Mouse (Mus musculus): Measurements from ENCODE around the gene Flii.

Flii gene

GRCm38 (mm10) chr11:60726601-60727391 lies at the start of gene Flii:
TSS of gene Flii (minus strand) at chr11:60727263.
- DNase-seq = peak; percentile 83 to 93

DNA sequence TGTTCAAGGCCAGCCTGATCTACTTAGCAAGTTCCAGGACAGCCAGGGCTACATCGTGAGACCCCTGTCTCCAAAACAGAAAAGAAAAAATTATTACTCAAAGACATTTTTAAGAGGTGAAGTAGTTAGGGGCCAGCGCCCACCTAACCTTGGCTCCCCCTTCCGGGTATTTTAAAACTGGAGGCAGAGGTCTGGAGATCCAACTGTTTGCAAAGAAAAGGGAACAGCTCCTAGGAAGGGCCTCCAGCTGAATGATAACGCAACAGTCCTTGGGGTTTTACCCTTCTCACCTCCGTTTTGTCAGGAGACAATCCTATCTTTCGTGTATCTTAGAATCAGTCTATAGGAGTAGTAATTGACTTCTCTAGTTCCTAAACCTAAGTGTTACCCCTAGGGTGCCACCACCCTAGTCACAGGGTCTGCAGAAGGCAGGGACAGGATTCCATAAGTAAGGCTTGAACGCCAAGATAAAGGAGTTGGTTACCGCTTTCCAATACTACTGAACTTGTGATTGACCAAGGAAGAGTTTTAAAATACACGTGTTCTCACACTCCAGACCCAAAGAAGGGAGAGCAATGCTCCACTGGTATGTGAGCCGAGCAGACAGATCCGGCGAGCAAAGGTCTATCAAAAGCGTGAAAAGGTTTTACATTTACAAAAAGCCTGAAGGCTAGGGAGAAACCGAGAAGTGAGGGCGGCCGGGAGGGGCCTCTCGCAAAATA lies 49.2 kb upstream of the Flii start:
- DNase-seq = no peak

- DNase-seq = no peak
Measured at GRCm38 (mm10) chr11:60775578-60775977, 48.5 kb upstream of the Flii start.

- no peak for DNase-seq
Measured at GRCm38 (mm10) chr11:60774841-60775240, 47.8 kb upstream of the Flii start.

DNA sequence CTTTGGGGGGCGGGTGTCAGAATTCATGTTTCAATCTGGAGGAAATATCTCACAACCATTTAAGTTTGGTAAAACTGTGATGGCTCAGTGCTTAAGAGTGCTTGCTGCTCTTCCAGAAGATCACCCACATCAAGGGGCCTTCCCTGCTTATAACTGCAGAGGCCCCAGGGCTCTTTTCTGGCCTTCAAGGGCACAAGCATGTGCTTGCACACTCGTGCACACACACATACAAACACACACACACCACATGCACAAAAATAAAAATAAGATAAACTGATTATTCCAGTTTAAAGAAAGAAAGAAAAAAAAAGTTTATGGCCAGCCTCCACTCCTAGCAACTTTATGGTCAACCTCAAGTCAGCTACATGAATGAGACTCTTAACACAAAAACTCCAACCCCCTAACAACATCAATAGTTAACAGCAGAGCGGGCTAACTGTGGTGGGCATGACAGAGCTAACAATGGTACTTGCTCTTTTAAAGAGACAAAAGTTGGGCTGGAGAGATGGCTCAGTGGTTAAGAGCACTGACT lies 47.2 kb upstream of the Flii start:
- DNase-seq = no peak

DNA sequence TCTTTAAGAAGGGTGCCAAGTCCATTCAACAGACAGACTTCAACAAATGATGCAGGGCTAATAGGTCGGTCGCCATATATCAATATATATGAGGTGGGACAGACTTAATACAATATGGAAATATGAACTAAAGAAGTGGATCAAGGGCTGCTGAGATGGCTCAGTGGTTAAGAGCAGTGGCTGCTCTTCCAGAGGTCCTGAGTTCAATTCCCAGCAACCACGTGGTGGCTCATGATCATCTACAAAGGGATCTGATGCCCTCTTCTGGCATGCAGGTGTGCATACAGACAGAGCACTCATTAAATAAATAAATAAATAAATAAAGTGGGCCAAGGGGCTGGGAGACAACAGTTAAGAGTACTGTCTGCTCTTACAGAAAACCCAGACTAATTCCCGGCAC lies 45.1 kb upstream of the Flii start:
- DNase-seq = no peak

- no peak for DNase-seq
Measured at GRCm38 (mm10) chr11:60770776-60771175, 43.7 kb upstream of the Flii start.

DNA sequence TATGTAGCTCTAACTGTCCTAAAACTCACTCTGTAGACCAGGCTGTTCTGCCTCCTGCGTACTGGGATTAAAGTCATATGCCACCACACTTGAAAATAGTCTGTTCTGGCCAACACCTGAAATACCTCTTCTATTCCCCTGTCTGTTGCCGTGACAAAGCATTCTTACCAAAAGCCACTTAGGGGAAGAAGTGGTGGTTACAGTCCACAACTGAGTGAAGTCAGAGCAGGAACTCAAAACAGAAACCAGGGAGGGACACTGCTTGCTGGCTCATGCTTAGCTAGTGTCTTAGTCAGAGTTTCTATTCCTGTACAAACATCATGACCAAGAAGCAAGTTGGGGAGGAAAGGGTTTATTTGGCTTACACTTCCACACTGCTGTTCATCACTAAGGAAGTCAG lies 42.3 kb upstream of the Flii start:
- DNase-seq = no peak

DNA sequence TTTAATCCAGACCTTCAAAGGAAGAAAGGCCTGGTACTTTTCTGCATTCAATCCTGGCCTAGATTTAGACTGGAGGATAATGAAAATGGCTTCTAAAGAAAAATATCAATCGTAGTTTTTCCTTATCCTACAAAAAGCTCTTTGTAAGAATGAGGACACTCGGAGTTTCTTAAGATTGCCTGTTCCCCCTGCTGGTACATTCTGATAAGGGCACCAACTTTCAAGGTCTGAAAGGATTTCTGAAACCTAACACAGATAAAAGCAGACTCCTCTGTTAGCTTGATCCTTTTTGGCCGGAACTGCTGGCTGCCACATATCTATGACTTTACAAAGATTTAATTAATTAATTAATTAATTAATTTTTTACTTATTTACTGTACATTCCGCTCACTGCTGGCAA lies 39.9 kb upstream of the Flii start:
- DNase-seq = no peak

DNA sequence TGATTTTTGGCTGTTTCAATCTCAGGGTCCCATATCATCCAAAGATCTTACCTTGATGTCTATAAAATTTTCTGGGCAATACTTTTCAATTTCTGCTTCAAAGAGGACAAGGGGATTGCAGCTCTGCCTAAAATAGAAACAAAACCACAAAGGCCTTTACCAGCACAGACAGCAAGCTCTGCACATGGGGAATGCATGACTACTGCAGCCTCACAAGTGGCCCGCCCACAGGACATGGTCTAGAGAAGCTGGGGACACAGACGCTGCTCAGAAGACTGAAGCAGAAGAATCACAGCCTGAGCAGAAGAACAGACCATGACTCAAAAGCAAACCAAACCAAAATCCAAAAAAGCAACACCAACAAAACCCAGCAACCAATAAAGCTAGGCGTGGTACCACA lies 34.6 kb upstream of the Flii start:
- DNase-seq = no peak

GRCm38 (mm10) chr11:60755570-60755969 lies 28.5 kb upstream of the Flii start:
- no peak for DNase-seq

GRCm38 (mm10) chr11:60740321-60740720 lies 13.3 kb upstream of the Flii start:
- DNase-seq = no peak

DNA sequence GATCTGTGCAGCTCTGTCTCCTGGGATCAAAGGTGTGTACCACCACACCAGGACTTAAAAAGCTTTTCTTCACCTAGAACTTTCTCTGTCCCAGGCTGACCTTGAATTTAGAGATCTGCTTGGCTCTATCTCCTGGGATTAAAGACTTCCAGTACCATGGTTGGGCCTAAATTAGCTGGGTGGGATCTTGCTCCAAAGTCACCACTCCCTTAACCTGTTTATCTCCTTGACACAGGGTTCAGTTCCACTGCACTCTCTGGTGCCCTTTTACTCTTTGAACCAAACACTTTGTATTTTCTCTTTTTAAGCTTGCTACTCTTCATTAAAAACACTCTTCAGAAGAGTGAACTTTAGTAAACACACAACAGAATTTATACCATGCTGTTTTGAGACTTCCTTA lies 10.4 kb upstream of the Flii start:
- DNase-seq = no peak

GRCm38 (mm10) chr11:60736491-60736890 lies 9.4 kb upstream of the Flii start:
- no peak for DNase-seq

DNA sequence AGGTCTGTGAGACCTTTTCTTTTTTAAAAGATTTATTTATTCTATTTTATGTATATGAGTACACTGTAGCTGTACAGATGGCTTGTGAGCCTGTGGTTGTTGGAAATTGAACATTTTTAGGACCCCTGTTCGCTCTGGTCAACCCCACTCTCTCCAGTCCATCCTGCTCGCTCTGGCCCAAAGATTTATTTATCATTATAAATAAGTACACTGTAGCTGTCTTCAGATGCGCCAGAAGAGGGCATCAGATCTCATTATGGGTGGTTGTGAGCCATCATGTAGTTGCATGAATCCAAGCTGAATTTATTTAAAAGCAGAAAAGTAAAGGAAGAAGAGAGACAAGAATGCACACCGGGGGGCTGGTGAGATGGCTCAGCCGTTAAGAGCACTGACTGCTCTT lies 8.1 kb upstream of the Flii start:
- peak in 1 of 2 experiments; percentile 5 for DNase-seq

- DNase-seq = no peak
Measured at GRCm38 (mm10) chr11:60734206-60734605, 7.1 kb upstream of the Flii start.

DNA sequence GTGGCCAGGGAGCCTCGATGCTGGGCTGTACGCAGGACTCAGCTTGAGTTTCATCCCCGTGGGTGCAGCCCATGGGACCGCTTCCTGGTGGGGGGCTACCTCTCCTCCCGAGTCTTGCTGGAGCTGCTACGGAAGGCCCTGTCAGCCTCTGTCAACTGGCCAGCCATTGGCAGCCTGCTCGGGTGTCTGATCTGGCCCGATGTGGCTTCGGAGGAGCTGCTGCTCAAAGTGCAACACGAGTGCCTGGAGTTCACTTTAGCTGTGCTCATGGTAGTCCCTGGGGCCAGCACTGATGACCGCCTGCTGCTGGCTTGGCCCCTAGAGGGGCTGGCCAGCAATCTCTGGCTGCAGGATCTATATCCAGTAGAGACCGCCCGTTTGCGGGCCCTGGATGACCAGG lies 4.2 kb upstream of the Flii start:
- DNase-seq = no peak

GRCm38 (mm10) chr11:60730169-60730568 lies 3.1 kb upstream of the Flii start:
- peak in 1 of 2 experiments; percentile 4 for DNase-seq

DNA sequence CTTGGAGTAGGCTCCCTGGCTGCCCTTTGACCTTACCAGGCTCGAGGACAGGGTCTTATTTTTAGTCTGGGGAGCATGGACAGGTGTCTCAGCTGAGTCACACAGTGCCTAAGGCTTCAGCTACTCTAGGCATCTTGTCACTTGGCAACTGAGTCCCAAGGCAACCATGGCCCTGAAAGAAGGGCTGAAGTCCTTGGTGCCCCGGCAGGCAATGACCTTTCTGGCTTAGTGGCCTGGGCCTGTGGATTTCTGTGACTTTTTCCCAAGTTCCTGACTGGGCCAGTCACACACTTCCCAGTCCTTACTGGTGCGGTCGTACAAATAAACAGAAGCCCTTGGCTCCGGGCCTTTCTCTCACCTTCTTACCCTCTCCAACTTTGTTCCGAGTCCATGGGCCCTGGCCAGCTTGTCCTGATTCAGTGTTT lies 2.2 kb upstream of the Flii start:
- DNase-seq = peak; percentile 10 to 22

DNA sequence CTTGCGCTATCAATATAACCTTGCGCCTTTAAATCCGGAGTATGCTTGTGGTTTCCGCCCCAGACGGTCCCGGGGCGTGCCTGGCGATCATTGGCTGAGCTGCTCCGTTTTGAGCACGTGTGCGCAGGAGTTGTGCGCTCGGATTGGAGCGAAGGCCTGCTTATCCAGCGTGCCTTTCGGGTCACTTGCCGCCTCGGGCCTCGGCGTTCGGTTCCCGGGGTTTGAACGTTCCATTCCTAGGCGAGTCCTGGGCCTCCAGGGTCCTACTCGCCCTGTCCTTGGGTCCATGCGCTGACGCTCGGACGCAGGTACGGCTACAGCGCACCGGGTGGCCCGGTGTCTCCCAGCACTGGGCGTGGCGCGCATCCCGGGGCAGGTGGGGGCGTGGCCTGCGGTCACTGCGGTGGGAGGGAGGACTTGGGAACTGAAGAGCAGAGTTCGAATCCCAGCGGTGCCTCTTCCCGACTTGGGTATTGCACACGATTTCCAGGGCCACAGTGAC lies 1.2 kb upstream of the Flii start, which contains the start of gene Mief2:
Mief2 (plus strand) TSS at position 139 of the 502 bp plus-strand sequence.
- peak; percentile 97 for DNase-seq

GRCm38 (mm10) chr11:60727392-60728140 lies 503 bp upstream of the Flii start:
- DNase-seq = peak; percentile 5 to 27

DNA sequence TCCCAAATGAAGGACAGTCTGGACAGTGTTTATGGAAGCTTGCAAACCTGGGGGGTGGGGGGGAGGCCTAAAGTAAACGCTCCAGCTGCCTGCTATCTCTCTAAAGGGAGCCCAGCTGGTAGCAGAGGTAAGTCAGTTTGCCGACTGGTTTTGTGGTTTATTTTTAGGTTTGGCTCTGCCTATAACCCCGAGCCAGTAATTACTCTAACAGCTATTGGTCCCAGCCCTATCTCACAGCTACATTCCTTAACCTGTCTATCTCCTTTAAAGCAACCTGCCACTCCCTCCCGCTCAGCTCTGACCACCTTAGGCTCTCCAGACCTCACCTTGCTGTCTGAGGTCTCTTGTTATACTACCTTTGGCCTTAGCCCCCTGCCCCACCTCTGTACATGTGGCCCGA lies 7.8 kb downstream of the Flii start:
- DNase-seq = no peak

DNA sequence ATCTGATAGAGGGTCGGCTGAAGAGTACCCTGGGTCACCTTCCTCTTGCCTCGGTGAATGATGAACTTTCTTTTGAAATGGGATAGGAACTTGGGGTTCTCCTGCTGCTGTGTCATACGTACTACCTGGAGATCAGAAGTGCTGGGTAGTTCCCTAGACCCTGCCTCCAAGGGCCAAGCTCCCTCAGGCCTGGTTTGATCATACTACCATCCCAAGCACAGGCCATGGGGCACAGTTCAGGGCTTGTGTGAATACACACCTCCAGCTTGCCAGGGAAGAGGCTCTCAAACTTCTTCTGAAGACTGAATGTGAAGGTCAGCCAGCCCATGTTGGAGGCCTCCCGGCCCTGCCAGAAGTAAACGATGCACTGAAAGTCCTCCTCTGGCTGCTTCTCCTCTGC lies 11.2 kb downstream of the Flii start:
- DNase-seq = no peak

Data from kidney, postnatal 36 days (tissue).